Mouse (Mus musculus) heart, embryonic 16.5 days (tissue): ENCODE measurements at regions not wholly inside any gene's neighbourhood (a gene's known extent, or its start where the extent isn't known, plus 50 kb on each side); places are given as distances from the start of the nearest gene placed in this dataset.

Experiments used
- ATAC-seq: fragments of 200-750 bp; cut with Nextera tagmentation; replicated peaks from 2 replicates; pipeline ENCODE4 v1.8.0; 2017; ENCODE audit warnings: moderate number of reproducible peaks; ENCODE audit not compliant: insufficient read depth, low FRiP score; ENCODE audit errors: extremely low read depth
- H3K27ac ChIP-seq: fragments of 300-500 bp; sonication (generic); 2 replicates; pipeline ENCODE4 v1.5.1; 2014; ENCODE audit warnings: mild to moderate bottlenecking, low read length, control low read depth, moderate library complexity
- H3K27me3 ChIP-seq: fragments of 300-500 bp; sonication (generic); 2 replicates; pipeline ENCODE4 v1.6.1; 2014; ENCODE audit warnings: low read length, mixed read lengths; ENCODE audit not compliant: control insufficient read depth, insufficient read depth
- H3K36me3 ChIP-seq: fragments of 300-500 bp; sonication (generic); 2 replicates; pipeline ENCODE4 v1.6.1; 2014; ENCODE audit not compliant: control insufficient read depth, insufficient read depth
- H3K4me1 ChIP-seq: fragments of 300-500 bp; sonication (generic); 2 replicates; pipeline ENCODE4 v1.6.1; 2014; ENCODE audit warnings: low read length, mixed read lengths; ENCODE audit not compliant: control insufficient read depth, insufficient read depth
- H3K4me2 ChIP-seq: fragments of 300-500 bp; sonication (generic); 2 replicates; pipeline ENCODE4 v1.6.1; 2014; ENCODE audit warnings: low read depth, mild to moderate bottlenecking, control low read depth, low read length
- H3K4me3 ChIP-seq: fragments of 300-500 bp; sonication (generic); 2 replicates; pipeline ENCODE4 v1.5.1; 2014; ENCODE audit warnings: mild to moderate bottlenecking, control low read depth, low read length
- H3K9ac ChIP-seq: fragments of 300-500 bp; sonication (generic); 2 replicates; pipeline ENCODE4 v1.6.1; 2014; ENCODE audit warnings: low read length, control low read depth
- H3K9me3 ChIP-seq: fragments of 300-500 bp; sonication (generic); replicated peaks from 2 replicates; pipeline ENCODE4 v1.6.1; 2016; ENCODE audit warnings: low read length; ENCODE audit not compliant: control insufficient read depth
- WGBS: fragments of 180-500 bp; shearing (Covaris S2); extraction: QIAGEN DNeasy Blood & Tissue Kit; methylation state at CpG from one replicate; pipeline ENCODE4 v1.1.7; 2014; 5-methylcytosine and 5-hydroxymethylcytosine counted together

DNA sequence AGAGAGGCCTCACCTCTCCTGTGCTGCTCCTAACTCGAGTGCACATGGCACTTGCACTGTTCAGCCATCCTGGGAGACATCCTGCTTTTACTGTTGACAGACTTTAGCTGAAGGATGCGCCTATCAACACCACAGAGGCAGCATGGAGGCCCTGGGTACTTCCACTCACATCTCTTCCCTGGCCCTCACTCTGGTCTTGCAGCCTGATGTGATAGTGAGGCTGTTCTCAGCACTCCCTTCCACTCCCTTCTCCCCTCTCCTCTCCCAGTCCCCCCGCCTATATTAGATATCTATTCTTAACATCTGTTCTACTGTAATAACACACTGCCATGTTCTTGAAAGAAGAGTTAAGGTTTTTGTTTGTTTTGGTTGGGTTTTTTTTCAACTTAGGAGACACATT is 50.2 kb upstream of the Bod1 start:
- ATAC-seq, result no peak
- Histone ChIP-seq H3K4me3 (no peak overlapping the region), H3K9me3 (no peaks in the 10 kb centered on the region), H3K4me1 (peaks cover 13% of the 10 kb centered on the region), H3K4me2 (no peak overlapping the region), H3K36me3 (no peaks in the 10 kb centered on the region), H3K27me3 (no peaks in the 10 kb centered on the region), H3K27ac (no peak overlapping the region), H3K9ac (no peak overlapping the region)
- WGBS, result 53% methylated on average over 3 of the region's 3 CpGs

DNA sequence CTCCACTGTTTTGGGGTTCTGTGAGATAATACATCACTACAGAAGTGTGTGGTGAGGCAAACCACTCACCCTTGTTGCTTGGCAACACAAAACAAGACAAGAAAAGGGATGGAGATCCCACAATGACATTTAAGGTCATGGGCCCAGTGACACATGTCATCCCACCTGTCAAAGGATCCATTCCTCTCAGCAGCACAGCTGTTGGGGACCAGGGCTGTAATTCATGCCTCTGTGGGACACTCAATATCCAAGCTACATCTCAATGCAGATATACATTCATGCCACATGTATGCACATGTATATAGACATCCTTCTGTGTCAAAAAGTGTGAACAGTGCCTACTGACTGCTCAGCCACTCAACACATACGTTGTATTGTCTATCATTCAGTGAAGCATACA is 52.8 kb upstream of the Bod1 start:
- Histone ChIP-seq H3K4me1 (no peaks in the 10 kb centered on the region), H3K9me3 (no peaks in the 10 kb centered on the region), H3K27me3 (no peaks in the 10 kb centered on the region), H3K9ac (no peak overlapping the region), H3K27ac (no peak overlapping the region), H3K4me3 (no peak overlapping the region), H3K4me2 (no peak overlapping the region), H3K36me3 (no peaks in the 10 kb centered on the region)
- no peak for ATAC-seq
- WGBS, result 82% methylated on average over 1 of the region's 1 CpGs

DNA sequence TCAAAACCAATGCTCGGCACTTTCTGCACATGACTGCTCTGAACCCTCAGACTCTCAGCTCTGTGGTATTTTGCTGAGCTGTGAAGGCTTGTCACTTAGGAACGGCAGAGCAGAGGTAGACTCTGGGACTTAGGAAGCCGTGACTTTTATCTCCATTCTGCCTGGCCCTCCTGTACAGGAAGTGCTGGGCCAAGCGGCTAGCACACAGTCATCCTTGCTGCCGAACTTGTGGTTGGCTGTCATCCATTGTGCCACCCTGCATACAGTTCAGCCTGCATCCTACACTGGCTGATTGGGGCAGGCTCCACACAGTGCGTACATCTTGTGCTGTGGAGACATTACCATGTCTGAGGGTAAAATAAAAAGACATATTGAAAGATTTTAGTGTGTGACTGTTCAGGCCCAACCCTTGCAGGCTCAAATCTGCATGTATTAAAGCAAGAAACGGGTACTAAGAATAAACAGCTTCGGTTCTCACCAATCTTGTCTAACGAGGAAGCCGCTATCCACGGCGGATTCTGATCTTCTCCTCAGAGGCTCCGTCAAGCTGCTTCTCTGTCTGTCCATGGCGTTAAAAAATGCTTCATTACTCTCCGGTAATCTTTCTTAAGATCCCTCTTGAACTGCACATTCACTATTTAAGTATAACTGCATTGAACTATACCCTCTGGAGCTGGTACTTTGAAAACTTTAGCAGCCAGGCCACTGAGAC is 54.4 kb upstream of the Bod1 start:
- H3K4me2 ChIP-seq, result no peak overlapping the region

DNA sequence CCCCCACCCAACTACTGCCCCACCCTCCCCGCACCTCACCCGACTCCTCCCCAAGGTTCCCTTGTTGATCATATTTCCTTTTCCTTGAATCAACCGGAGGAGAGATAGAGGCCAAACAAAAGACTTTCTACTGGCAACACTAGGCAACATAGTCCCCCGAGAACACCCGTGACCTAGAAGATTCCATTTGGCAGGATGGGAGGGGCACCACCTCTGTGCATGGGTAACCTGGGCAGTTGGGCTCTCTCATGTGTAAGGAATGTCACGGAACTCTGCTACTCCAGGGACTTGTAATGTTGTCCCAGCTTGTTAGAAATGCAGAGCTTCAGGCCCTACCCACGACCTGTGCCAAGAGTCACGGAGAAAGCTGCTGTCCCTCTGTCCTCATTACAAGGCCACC is 55.6 kb upstream of the Bod1 start:
- 73% methylated on average over 8 of the region's 8 CpGs for WGBS
- Histone ChIP-seq H3K27me3 (no peaks in the 10 kb centered on the region), H3K9ac (no peak overlapping the region), H3K36me3 (no peaks in the 10 kb centered on the region), H3K27ac (no peak overlapping the region), H3K4me2 (no peak overlapping the region), H3K4me3 (no peak overlapping the region), H3K4me1 (peaks cover 18% of the 10 kb centered on the region), H3K9me3 (no peaks in the 10 kb centered on the region)
- ATAC-seq, result no peak

More for the DNA sequence above, 54.4 kb upstream of the Bod1 start:
- H3K36me3 ChIP-seq, result no peaks in the 10 kb centered on the region
- H3K9me3 ChIP-seq, result no peaks in the 10 kb centered on the region
- no peak overlapping the region for H3K9ac ChIP-seq
- H3K27ac ChIP-seq, result no peak overlapping the region
- WGBS, result 59% methylated on average over 15 of the region's 15 CpGs
- peaks cover 14% of the 10 kb centered on the region for H3K4me1 ChIP-seq
- ATAC-seq, result peak; percentile 56; the same call in 1 of the 2 replicates
- H3K27me3 ChIP-seq, result no peaks in the 10 kb centered on the region
- no peak overlapping the region for H3K4me3 ChIP-seq

DNA sequence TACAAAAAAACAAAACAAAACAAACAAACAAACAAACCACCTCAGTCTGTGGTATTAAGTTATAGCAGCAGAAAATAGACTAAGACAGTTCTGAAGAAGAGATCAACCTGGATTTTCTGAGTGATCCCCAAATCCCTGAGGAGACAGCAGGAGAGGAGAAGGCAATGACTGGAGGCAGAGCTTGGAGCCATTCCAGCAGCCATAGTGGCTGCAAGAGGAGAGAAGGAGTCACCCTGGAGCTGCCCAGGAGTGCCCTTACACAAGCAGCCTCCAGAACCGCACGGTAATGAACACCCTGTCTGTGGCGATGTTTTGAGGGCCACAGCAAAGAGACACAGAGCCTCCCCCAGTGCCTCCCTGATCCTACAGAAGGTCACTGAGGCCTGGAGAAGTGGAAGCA is 58.0 kb upstream of the Bod1 start:
- H3K4me1 ChIP-seq, result peaks cover 38% of the 10 kb centered on the region
- no peaks in the 10 kb centered on the region for H3K9me3 ChIP-seq
- H3K27ac ChIP-seq, result no peak overlapping the region
- H3K4me3 ChIP-seq, result no peak overlapping the region
- no peak for ATAC-seq
- WGBS, result 58% methylated on average over 3 of the region's 3 CpGs
- H3K27me3 ChIP-seq, result no peaks in the 10 kb centered on the region
- H3K4me2 ChIP-seq, result no peak overlapping the region
- no peak overlapping the region for H3K9ac ChIP-seq
- no peaks in the 10 kb centered on the region for H3K36me3 ChIP-seq

DNA sequence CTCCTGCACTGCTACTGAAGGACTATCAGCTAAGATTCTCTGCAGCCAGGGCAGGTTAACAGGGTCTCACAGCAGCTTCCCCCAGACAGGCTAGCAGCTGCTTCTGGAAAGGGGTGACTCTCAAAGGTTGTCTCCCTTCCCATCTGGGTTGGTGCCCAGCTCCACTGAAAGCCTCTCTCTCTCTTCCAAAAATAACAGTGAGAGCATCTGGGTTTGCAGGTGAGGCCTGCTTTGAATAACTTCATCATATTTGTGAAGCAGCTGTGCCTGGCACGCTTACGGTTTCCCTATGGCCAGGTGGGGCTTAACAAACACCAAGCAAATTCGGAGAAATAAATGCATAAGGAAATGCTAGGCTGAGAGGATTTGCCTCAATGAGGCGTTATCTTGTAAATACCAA is 58.5 kb upstream of the Bod1 start:
- Histone ChIP-seq H3K27me3 (no peaks in the 10 kb centered on the region), H3K27ac (no peak overlapping the region), H3K36me3 (no peaks in the 10 kb centered on the region), H3K4me3 (no peak overlapping the region), H3K4me2 (no peak overlapping the region), H3K9ac (no peak overlapping the region), H3K4me1 (peaks cover 38% of the 10 kb centered on the region), H3K9me3 (no peaks in the 10 kb centered on the region)
- ATAC-seq, result no peak
- WGBS, result 69% methylated on average over 4 of the region's 4 CpGs

DNA sequence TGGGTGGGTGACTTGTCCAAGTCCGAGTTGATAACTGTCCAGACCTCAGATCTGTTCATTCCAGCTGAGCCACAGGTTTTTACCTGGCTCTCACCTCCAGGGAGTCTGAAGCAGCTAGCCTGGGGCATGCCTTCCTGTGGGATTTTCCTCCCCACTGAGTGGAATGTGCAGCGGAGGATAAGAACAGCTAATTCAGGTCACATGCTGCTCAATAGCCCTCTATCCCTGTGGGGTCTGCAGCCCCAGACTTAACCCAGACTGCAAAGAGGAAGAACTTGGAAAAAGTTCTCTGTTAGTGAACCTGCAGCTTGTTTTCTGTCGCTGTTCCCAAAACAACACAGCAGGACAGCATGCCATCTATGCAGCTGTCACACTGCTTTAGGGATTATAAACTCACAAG is 59.0 kb upstream of the Bod1 start:
- no peak for ATAC-seq
- Histone ChIP-seq H3K9ac (no peak overlapping the region), H3K27me3 (no peaks in the 10 kb centered on the region), H3K27ac (no peak overlapping the region), H3K4me3 (no peak overlapping the region), H3K4me1 (peaks cover 38% of the 10 kb centered on the region), H3K36me3 (no peaks in the 10 kb centered on the region), H3K9me3 (no peaks in the 10 kb centered on the region), H3K4me2 (no peak overlapping the region)
- WGBS, result 46% methylated on average over 3 of the region's 3 CpGs

DNA sequence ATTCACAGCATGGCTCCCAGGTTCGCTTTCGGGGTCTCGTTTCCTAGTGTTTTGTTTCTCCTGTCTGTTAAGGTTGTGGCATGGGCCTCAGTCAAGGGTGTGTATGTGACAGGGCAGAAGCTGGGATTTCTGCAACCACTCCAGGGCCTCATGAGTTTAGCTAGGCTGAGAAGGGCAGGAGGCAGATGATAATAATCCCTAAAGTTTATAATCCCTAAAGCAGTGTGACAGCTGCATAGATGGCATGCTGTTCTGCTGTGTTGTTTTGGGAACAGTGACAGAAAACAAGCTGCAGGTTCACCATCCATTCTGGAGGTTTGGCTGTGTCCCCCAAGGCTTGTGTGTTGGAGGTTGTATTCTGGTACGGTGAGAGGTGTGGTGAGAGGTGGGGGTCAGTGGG is 59.8 kb upstream of the Bod1 start:
- WGBS, result 82% methylated on average over 4 of the region's 4 CpGs
- peaks cover 43% of the 10 kb centered on the region for H3K4me1 ChIP-seq

DNA sequence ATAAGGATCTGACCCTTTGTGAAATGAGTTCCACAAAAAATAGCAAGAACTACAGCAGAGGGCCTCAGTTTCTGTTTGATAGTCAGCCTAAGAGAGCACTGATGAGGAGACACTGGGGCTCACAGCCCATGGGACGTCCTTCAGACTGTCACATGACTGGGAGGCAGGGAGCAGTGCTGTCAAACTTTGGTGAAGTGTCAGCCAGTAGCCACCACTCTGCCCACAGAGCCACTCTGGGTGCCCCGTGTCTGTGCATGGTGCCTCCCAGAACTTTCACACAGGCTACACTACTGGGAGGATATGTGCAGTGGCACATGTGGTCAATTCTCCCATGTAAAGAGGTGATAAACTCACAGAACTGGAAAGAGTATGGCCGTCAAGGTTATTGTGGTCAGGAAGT is 60.7 kb upstream of the Bod1 start:
- no peak for ATAC-seq
- Histone ChIP-seq H3K27ac (no peak overlapping the region), H3K9ac (no peak overlapping the region), H3K4me2 (no peak overlapping the region), H3K27me3 (no peaks in the 10 kb centered on the region), H3K4me1 (peaks cover 46% of the 10 kb centered on the region), H3K9me3 (no peaks in the 10 kb centered on the region), H3K4me3 (no peak overlapping the region), H3K36me3 (no peaks in the 10 kb centered on the region)
- WGBS, result 47% methylated on average over 3 of the region's 3 CpGs

More for the DNA sequence above, 59.8 kb upstream of the Bod1 start:
- Histone ChIP-seq H3K4me2 (no peak overlapping the region), H3K36me3 (no peaks in the 10 kb centered on the region), H3K9ac (no peak overlapping the region), H3K4me3 (no peak overlapping the region), H3K27me3 (no peaks in the 10 kb centered on the region), H3K9me3 (no peaks in the 10 kb centered on the region), H3K27ac (no peak overlapping the region)
- ATAC-seq, result no peak
